Mouse (Mus musculus) fibroblast of lung, adult 2 months (primary cell): Measurements from ENCODE around the gene Ifitm3.
"Not testable (repeated sequence)": the region's sequence is repeated elsewhere in the genome, so short reads cannot be mapped to it uniquely, and the experiment has no call there.

Experiments used
- DNase-seq: peaks from one replicate; pipeline ENCODE4 v3.0.0-alpha.2; 2011; ENCODE audit warnings: low read depth

Ifitm3 gene

GRCm38 (mm10) chr7:141032458-141033167, 22.0 kb upstream of the Ifitm3 start:
- no peak for DNase-seq

GRCm38 (mm10) chr7:141030390-141030789, 19.8 kb upstream of the Ifitm3 start:
- DNase-seq = no peak

GRCm38 (mm10) chr7:141028831-141029230, 18.3 kb upstream of the Ifitm3 start, which contains the start of gene Gm17387:
TSS of gene Gm17387 (plus strand) at chr7:141029131.
- DNase-seq = no peak

DNA sequence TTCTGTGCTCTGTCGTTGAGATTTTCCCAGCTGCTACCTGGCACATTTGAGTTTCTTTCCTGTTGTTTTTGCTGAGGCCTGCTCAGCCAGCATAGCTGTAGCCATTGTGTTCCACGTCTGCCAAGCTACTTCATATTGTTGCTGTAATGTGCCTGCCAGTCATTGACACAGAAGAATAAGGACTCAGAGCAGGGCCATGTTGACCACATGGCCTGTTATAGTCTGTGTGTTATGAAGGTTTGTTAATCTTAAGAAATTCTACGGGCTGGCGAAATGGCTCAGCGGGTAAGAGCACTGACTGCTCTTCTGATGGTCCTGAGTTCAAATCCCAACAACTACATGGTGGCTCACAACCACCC, 16.1 kb upstream of the Ifitm3 start:
- DNase-seq = no peak

DNA sequence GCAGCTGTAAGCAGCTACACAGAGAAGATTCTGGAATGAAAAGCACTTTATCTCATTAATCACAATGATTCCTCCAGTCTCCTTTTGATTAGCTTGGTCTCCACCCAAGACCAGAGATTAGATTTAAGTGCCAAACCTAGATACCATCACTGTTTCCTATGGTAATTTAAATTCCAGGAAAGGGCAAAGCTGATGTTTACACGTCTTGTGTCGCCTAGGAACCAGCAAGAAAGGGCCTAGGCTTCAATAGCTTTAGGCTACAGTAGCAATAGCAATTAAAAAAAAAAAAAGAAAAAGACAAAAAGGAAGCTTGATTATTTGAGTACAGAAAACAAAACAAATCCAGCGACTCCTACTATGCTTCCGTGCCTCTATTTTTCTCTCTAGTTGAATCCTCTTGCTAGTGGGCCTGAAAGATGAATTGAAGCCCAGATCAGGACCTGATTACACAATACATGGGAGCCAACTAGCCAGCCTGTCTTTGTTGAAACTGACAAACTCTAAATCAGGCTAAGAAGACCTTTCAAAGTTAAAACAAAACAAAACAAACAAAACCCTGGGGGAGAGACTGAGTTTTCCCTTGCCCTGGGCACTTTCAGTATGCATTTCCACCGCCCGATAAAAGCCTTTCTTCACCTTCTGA, 15.6 kb upstream of the Ifitm3 start:
- DNase-seq = no peak

GRCm38 (mm10) chr7:141024865-141025838, 14.6 kb upstream of the Ifitm3 start:
- no peak for DNase-seq

- DNase-seq = no peak
These were observed 11.2 kb upstream of the Ifitm3 start for GRCm38 (mm10) chr7:141021489-141022449.

DNA sequence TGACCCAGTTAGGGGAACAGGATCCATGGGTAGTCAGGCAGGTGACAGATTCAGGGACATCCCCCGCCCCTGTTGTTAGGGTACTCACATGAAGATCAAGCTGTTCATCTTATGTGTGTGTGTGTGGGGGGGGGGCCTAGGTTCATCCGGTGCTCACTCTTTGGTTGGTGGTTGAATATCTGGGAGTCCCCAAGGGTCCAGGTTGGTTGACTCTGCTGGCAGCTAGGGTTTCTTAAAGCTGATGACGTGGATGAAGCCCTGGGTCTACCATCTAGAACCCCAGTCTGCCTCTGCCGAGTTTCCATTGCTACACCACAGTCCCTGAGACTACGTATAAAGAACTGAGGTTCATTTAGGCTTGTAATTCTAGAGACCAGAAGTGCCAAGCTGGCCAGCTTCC, 8.5 kb upstream of the Ifitm3 start:
- DNase-seq = no peak

DNA sequence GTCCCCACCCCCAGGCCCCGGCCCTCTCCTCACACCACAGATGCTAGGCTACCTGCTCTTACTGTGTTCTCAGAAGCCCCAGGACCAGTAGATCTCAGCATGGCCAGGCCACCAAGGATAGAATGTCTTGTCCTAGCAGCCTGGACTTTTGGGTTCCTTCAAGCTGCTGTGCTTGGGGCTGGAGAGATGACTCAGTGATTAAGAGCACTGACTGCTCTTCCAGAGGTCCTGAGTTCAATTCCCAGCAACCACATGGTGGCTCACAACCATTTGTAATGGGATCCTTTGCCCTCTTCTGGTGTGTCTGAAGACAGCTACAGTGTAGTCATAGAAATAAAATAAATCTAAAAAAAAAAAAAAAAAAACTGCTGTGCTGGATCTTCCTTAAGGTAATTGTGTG, 7.3 kb upstream of the Ifitm3 start, which contains the start of gene Ifitm6:
TSS of gene Ifitm6 (minus strand) at position 101 of the 400 bp plus-strand sequence.
- not testable (repeated sequence) for DNase-seq

DNA sequence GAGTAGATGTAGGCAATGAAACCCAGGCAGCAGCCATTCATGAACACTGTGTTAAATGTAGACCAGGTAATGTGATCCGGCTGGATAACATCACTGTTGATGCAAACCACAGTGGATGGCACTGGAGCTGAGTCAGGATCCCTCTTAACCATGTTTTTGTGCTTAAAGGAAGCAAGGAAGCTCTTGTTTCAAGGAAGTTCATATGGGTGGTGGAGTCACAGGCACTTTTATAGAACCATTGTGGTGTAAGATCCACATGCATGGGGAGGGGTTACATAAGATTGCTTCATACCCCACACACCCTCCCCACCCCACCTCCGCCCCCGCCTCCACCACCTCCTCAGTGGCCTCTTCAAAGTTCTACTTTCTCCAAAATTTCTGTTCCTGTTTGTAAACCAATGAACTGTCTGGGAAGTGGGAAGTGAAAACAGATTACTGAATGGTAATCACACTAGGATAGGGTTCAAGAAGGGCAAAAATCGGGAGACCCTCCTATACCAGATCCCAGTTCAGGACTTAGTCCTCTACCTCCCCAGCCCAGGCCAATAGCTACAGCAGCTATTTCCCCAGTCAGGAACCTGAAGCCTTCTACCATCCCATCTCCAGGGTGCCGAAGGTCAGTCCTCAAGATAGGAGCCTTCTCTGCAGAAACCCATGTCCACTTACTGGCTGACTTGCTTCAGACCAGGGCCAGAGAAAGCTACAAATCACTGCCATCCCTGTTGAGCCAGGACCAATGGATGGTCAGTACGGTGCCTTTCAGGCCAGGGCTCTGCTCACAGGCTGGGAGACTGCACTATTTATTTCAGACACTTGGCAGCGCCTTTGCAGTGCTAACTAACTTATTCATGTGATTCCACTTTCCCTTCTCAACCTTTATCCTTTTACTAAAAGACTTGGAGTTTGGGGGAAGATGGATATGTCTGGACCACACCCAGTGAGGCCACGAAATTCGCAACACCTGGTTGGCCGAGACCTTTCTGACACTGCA, 6.4 kb upstream of the Ifitm3 start:
- DNase-seq = no peak

GRCm38 (mm10) chr7:141011238-141011770, 734 bp upstream of the Ifitm3 start:
- DNase-seq = no peak

DNA sequence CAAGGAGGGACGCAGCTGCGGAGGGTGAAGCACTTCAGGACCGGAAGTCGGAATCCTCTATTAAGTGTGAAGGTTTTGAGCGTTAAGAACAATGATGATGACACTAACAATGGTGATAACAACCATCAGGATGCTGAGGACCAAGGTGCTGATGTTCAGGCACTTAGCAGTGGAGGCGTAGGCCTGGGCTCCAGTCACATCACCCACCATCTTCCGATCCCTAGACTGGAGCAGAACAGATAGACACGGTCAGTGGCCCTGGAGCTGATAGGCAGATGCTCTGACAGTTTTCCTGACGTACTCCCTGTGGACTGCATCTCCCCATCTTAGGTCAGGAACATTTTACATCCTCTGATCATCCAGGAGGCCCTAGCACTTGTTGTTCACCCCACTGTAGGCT, 905 bp downstream of the Ifitm3 start:
- DNase-seq = no peak

- DNase-seq = peak; percentile 77
These were observed 1.5 kb downstream of the Ifitm3 start for GRCm38 (mm10) chr7:141008938-141009660.

- peak; percentile 78 for DNase-seq
These were observed 2.2 kb downstream of the Ifitm3 start for GRCm38 (mm10) chr7:141008312-141008761.

DNA sequence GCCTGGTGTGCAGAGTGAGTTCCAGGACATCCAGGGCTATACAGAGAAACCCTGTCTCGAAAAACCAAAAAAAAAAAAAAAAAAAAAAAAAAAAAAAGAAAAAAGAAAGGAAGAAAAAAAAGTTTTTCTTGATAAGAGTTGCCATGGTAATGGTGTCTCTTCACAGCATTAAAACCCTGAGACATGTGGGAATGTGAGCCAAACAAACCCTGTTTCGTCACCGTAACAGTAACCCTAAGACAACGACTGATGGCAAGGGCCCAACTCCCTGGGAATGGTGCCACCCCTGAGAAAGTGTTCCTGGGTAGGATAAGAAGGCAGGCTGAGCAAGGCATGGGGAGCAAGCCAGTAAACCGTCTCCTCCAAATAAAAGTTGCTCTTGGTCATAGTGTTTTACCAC, 3.7 kb downstream of the Ifitm3 start:
- DNase-seq = no peak

DNA sequence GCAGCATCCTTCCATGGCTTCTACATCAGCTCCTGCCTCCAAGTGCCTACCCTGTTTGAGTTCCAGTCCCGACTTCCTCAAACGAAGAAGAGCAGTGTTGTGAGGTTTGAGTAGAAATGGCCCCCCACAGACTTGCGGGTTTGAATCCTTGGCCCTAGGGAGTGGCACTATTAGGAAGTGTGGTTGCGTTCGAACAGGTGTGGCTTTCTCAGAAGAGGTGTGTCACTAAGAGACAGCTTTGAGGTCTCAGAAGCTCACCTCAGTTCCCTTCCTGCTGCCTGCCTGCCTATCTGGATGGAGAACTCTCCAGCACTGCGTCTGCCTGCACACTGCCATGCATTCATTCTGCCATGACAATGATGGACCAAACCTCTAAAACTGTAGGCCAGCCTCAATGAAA, 4.1 kb downstream of the Ifitm3 start:
- DNase-seq = no peak

DNA sequence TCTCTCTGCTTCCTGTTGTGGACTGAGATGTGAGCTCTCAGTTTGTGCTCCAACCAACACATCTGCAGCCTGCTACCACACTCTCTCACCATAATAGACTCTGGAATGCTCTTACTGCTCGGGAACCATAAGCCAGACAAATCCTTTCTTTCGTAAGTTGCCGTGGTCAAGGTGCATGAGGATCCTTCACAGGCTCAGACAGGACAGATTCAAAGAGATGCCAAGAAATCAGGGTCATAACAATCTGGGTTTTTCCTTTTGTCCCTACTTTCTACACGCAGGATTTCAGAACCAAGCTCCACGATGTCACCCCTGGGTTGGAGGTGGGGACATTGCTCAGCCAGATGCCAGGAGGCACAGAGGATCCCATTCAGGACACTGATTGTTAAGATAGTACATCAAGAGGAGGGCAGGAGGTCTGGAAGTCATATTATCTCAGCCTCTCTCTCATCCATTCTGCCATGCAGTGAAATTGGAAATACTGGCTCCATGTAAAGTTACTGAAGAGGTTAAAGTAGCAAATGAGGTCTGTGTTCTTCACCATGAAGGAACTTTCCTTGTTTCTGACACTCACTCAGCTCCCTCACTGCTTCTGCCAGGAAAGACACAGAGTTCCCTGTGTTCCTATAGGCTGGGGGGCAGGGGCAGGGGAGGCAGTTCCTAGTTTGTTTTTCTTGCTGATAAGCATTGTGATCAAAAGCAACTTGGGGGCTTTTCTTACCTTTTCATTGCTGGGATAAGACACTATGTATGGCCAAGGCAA, 7.1 kb downstream of the Ifitm3 start:
- DNase-seq = no peak
